Mouse (Mus musculus) ES-E14 (cell line): ENCODE measurements at regions not wholly inside any gene's neighbourhood (a gene's known extent, or its start where the extent isn't known, plus 50 kb on each side); places are given as distances from the start of the nearest gene placed in this dataset.

ENCODE experiments used
- DNase-seq: peaks from one replicate; pipeline ENCODE4 v3.0.0-alpha.2; 2013; ENCODE audit warnings: low read depth, low spot score
- H3K27ac ChIP-seq: 2 replicates; pipeline ENCODE4 v1.5.1; 2012; ENCODE audit warnings: low read depth, mild to moderate bottlenecking, low read length, moderate library complexity, mixed read lengths; ENCODE audit not compliant: poor library complexity, insufficient read depth, severe bottlenecking
- H3K36me3 ChIP-seq: 2 replicates; pipeline ENCODE4 v1.6.1; 2012; ENCODE audit warnings: mild to moderate bottlenecking, low read length, moderate library complexity, mixed read lengths; ENCODE audit not compliant: control insufficient read depth, poor library complexity, insufficient read depth, severe bottlenecking
- H3K4me1 ChIP-seq, 2 experiments: fragments of 150-350 bp in 1 of 2; sonication (generic) in 1 of 2; 2 replicates each; pipeline ENCODE4 v1.6.1; 2012; ENCODE audit warnings: low read length in 2 of 2, mild to moderate bottlenecking in 1 of 2, mixed read lengths in 1 of 2; ENCODE audit not compliant: control insufficient read depth in 2 of 2, insufficient read depth in 2 of 2, poor library complexity in 1 of 2
- H3K4me3 ChIP-seq, 2 experiments: fragments of 150-350 bp in 1 of 2; sonication (generic) in 1 of 2; 2 replicates each; pipeline ENCODE4 v1.5.1; 2012; ENCODE audit warnings: low read length in 2 of 2, low read depth in 1 of 2, mild to moderate bottlenecking in 1 of 2, mixed read lengths in 1 of 2; ENCODE audit not compliant: insufficient read depth in 1 of 2, poor library complexity in 1 of 2, severe bottlenecking in 1 of 2
- H3K9ac ChIP-seq: 2 replicates; pipeline ENCODE4 v1.6.1; 2012; ENCODE audit warnings: low read depth, mild to moderate bottlenecking, low read length, mixed read lengths; ENCODE audit not compliant: poor library complexity, insufficient read depth, severe bottlenecking
- H3K9me3 ChIP-seq: fragments of 150-350 bp; sonication (generic); 2 replicates; pipeline ENCODE4 v1.6.1; 2012; ENCODE audit warnings: low read depth, mild to moderate bottlenecking, low read length; ENCODE audit not compliant: control insufficient read depth, insufficient read depth
- CHD2 ChIP-seq: IDR thresholded peaks from 2 replicates; pipeline ENCODE4 v1.6.1; 2014; ENCODE audit warnings: mild to moderate bottlenecking, low read depth, low read length, inconsistent platforms
- HCFC1 ChIP-seq: IDR thresholded peaks from 2 replicates; pipeline ENCODE4 v1.6.1; 2012; ENCODE audit warnings: low read length, inconsistent platforms, borderline replicate concordance; ENCODE audit not compliant: insufficient read depth
- MAFK ChIP-seq: IDR thresholded peaks from 2 replicates; pipeline ENCODE4 v1.6.1; 2014; ENCODE audit warnings: mild to moderate bottlenecking, low read depth, low read length, inconsistent platforms; ENCODE audit not compliant: insufficient read depth
- ZC3H11A ChIP-seq: IDR thresholded peaks from 2 replicates; pipeline ENCODE4 v1.6.1; 2012; ENCODE audit warnings: low read depth, mild to moderate bottlenecking, inconsistent platforms, low read length, borderline replicate concordance
- ZNF384 ChIP-seq: IDR thresholded peaks from 2 replicates; pipeline ENCODE4 v1.6.1; 2012; ENCODE audit warnings: low read depth, low read length, inconsistent platforms
- in situ Hi-C, 2 experiments: fragments of 600-800 bp; cut with MboI; formaldehyde crosslinking; loops; one replicate each; pipeline ENCODE4 v1.15.1; 2025; ENCODE audit warnings: low sequenced_read_pairs in 2 of 2, inconsistent platforms in 1 of 2; ENCODE audit not compliant: unreplicated experiment in 2 of 2

GRCm38 (mm10) chr15:93189266-93189855 lies 85.6 kb downstream of the Gxylt1 start:
- H3K36me3 ChIP-seq, result peaks cover 2% of the 10 kb centered on the region; the same call in 1 of the 2 replicates
- peak overlapping the region; percentile 59 for H3K27ac ChIP-seq
- no peak for DNase-seq
- H3K4me3 ChIP-seq, result no peak overlapping the region
- peaks cover 1% of the 10 kb centered on the region; the same call in 1 of the 2 replicates for H3K9me3 ChIP-seq
- TF ChIP-seq MAFK (no peak), HCFC1 (no peak)
- H3K4me1 ChIP-seq, result no peaks in the 10 kb centered on the region
- H3K9ac ChIP-seq, result no peak overlapping the region
- in situ Hi-C loops, result no loop called here

DNA sequence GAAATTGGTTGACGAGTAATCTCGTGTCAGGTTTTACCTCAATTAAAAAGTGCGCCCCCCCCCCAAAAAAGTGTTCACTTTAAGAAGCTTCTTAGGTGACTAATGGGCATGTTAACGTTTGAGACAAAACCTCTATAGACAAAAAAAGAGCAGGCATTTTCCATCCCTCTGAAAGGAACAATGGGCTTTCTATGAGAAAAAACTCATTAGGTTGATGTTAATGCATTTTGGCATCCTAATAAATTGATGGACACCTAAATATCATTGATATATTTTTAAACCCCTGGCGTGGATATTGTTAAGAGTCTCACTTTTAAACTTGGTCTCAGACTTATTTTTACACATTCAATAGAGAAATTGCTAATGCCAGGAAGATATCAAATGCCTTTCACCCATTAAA lies 98.8 kb downstream of the Gxylt1 start:
- TF ChIP-seq ZC3H11A (no peak), HCFC1 (no peak), ZNF384 (no peak), MAFK (no peak), CHD2 (no peak)
- Histone ChIP-seq H3K36me3 (no peaks in the 10 kb centered on the region), H3K27ac (no peak overlapping the region), H3K9me3 (no peaks in the 10 kb centered on the region), H3K9ac (no peak overlapping the region), H3K4me1 (no peaks in the 10 kb centered on the region), H3K4me3 (no peak overlapping the region)
- DNase-seq, result no peak
- in situ Hi-C loops, result no loop called here

DNA sequence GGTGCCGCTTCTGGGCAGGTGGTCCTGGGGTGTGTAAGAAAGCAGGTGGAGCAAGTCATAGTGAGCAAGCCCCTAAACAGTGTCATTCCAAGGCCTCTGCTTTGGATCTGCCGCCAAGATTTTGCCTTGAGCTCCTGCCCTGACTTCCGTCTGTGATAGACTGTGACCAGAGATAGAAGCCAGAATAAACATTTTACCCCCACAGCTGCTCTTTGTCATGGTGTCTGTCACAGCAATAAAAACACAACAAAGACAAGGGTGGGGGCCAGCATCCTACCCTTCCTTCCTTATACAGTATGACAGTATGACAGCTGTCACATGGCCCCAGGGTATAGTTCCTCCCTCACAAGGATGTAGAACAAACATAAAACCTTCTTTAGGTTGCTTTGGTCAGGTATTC lies 106.2 kb downstream of the Gxylt1 start:
- Histone ChIP-seq H3K4me1 (no peaks in the 10 kb centered on the region), H3K36me3 (no peaks in the 10 kb centered on the region), H3K4me3 (no peak overlapping the region), H3K27ac (no peak overlapping the region), H3K9ac (no peak overlapping the region), H3K9me3 (no peaks in the 10 kb centered on the region)
- no peak for DNase-seq
- in situ Hi-C loops, result no loop called here
- TF ChIP-seq HCFC1 (no peak), ZNF384 (no peak), CHD2 (no peak), MAFK (no peak), ZC3H11A (no peak)

DNA sequence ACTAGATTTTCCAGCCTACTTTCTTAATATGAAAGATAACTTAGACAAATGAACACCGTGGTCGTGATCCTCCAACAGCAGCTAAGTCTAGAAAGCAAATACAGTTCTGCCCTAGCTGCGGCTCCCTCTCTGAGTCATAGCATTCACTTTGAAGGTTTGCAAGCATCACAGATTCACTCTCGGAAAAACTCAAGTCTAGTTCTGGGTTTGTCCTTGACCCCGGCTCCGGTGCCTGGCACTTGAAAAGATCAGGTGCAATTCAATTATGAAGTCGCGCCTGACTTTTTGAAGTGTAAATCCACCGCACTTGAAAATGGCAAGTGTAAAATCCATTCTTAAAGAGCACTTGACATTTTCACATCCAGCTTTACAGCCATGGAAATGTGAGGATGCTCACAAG lies 107.5 kb downstream of the Gxylt1 start:
- no peak overlapping the region for H3K4me3 ChIP-seq
- H3K9ac ChIP-seq, result no peak overlapping the region
- TF ChIP-seq CHD2, result no peak
- no peak for TF ChIP-seq HCFC1
- no peak for TF ChIP-seq ZC3H11A
- TF ChIP-seq ZNF384, result no peak
- no peak for TF ChIP-seq MAFK
- no peak overlapping the region for H3K27ac ChIP-seq
- no peak for DNase-seq
- no peaks in the 10 kb centered on the region for H3K9me3 ChIP-seq
- no peaks in the 10 kb centered on the region for H3K36me3 ChIP-seq
- in situ Hi-C loops, result no loop called here
- no peaks in the 10 kb centered on the region for H3K4me1 ChIP-seq
